Mouse (Mus musculus): ENCODE data around the gene Amer2. TPM values are rescaled to one million over a fixed set of nuclear protein-coding genes. Genes with fewer than 3 reads are reported as not detected.

The Amer2 gene
- total and polyA plus RNA-seq, 3 experiments, result 0.16 TPM; not detected in 2

DNA sequence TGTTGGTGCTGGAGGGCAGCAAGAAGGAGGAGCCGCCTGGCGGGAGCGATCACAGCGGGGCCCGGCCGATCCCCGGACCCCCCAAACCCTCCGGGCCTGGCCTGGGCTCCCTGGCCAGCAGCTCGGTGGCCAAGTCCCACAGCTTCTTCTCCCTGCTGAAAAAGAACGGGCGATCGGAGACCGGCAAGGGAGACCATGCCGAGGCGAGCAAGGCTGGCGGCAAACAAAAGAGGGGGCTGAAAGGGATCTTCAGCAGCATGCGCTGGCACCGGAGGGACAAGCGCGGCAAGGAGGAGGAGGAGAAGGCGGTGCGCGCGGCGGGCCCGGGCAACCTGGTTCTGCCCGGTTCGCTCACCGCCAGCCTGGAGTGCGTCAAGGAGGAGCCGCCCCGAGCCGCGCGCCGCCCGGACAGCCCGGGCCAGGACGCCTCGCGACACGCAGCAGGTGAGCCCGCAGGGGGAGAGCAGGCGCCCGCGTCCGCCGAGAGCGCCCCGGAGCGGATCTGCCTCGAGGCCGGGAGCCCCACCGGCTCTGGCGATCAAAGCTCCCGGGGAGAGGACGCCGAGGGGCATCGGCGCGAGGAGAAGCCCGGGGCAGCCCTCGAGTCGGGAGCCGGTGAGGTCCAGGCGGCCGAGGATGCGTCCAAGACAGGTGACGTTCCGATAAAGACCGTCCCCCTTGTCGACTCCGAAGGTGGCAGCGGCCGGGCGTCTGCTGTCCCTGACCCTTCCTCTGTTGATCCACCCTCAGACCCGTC is 5.7 kb downstream of the Amer2 start:
- Histone ChIP-seq H3K9me3 (replicated peaks) (peaks cover 6% of the 10 kb centered on the region), H3K4me3 (ENCODE audit: low read depth, low read length) (no peak overlapping the region), H3K27me3 (ENCODE audit: insufficient read depth, low read length) (no peaks in the 10 kb centered on the region; the same call in 1 of the 2 replicates), H3K36me3 (replicated peaks) (no peaks in the 10 kb centered on the region), H3K4me1 (ENCODE audit: insufficient read depth, low read depth, low read length) (no peaks in the 10 kb centered on the region)
- DNase-seq (ENCODE audit: low spot score) (no peak), ATAC-seq (ENCODE audit: extremely low read depth, insufficient number of reproducible peaks, low FRiP score, poor library complexity, severe bottlenecking) (no peak)
- TF ChIP-seq GATA2 (IDR thresholded peaks at IDR 0.05; ENCODE audit: borderline replicate concordance, low read depth, low read length) (no peak), TAL1 (conservative IDR thresholded peaks at IDR 0.05; ENCODE audit: low read depth, low read length) (no peak), GATA1 (IDR thresholded peaks at IDR 0.05; ENCODE audit: borderline replicate concordance, low read length) (no peak), POLR2AphosphoS5 (IDR thresholded peaks at IDR 0.05; ENCODE audit: insufficient replicate concordance, low read depth, low read length) (no peak), CTCF (IDR thresholded peaks at IDR 0.05; ENCODE audit: low read depth, low read length) (no peak)

DNA sequence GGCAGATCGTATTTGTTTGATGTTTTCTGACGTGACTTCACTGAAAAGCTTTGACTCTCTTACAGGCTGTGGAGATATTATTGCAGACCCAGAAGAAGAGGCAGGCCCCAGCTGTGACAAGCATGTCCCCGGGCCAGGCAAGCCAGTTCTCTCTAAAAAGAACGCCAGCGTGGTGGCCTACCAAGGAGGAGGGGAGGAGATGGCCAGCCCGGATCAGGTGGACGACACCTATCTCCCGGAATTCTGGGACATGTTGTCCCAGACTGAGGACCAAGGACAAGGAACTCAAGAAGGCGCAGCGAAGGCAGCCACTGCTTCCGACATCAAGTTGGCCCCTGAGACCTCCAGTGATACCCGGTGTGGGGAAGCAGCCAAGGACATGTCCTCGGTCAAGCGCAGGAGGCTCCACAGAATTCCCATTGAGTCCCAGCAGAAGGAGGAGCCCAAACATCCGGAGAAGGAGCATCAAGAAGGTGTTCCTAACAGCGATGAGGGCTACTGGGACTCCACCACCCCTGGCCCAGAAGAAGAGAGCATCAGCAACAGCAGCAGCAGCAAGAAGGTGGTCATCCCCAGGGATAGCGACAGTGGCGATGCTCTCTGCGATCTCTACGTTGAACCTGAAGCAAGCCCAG is 6.4 kb downstream of the Amer2 start:
- Histone ChIP-seq H3K9me3 (replicated peaks) (peaks cover 6% of the 10 kb centered on the region), H3K4me3 (ENCODE audit: low read depth, low read length) (no peak overlapping the region), H3K27me3 (ENCODE audit: insufficient read depth, low read length) (no peaks in the 10 kb centered on the region; the same call in 1 of the 2 replicates), H3K36me3 (replicated peaks) (no peaks in the 10 kb centered on the region), H3K4me1 (ENCODE audit: insufficient read depth, low read depth, low read length) (no peaks in the 10 kb centered on the region)
- ATAC-seq (ENCODE audit: extremely low read depth, insufficient number of reproducible peaks, low FRiP score, poor library complexity, severe bottlenecking) (no peak), DNase-seq (ENCODE audit: low spot score) (no peak)
- TF ChIP-seq GATA2 (IDR thresholded peaks at IDR 0.05; ENCODE audit: borderline replicate concordance, low read depth, low read length) (no peak), POLR2AphosphoS5 (IDR thresholded peaks at IDR 0.05; ENCODE audit: insufficient replicate concordance, low read depth, low read length) (no peak), GATA1 (IDR thresholded peaks at IDR 0.05; ENCODE audit: borderline replicate concordance, low read length) (no peak), CTCF (IDR thresholded peaks at IDR 0.05; ENCODE audit: low read depth, low read length) (no peak), TAL1 (conservative IDR thresholded peaks at IDR 0.05; ENCODE audit: low read depth, low read length) (no peak)

DNA sequence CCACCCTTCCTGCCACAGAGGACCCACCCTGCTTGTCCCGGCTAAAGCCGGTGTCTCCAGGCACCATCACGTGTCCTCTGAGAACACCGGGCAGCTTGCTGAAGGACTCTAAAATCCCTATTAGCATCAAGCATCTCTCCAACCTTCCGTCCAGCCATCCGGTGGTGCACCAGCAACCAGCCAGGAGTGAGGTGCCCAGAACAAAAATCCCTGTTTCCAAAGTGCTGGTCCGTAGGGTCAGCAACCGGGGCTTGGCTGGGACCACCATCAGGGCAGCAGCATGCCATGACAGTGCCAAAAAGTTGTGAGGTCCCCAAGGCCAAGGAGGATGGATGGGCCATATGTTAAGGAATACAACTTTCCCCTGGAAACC is 6.9 kb downstream of the Amer2 start:
- Histone ChIP-seq H3K27me3 (ENCODE audit: insufficient read depth, low read length) (no peaks in the 10 kb centered on the region; the same call in 1 of the 2 replicates), H3K4me1 (ENCODE audit: insufficient read depth, low read depth, low read length) (no peaks in the 10 kb centered on the region), H3K9me3 (replicated peaks) (peaks cover 6% of the 10 kb centered on the region), H3K36me3 (replicated peaks) (no peaks in the 10 kb centered on the region), H3K4me3 (ENCODE audit: low read depth, low read length) (no peak overlapping the region)
- ATAC-seq (ENCODE audit: extremely low read depth, insufficient number of reproducible peaks, low FRiP score, poor library complexity, severe bottlenecking) (no peak), DNase-seq (ENCODE audit: low spot score) (no peak)
- TF ChIP-seq GATA2 (IDR thresholded peaks at IDR 0.05; ENCODE audit: borderline replicate concordance, low read depth, low read length) (no peak), CTCF (IDR thresholded peaks at IDR 0.05; ENCODE audit: low read depth, low read length) (no peak), POLR2AphosphoS5 (IDR thresholded peaks at IDR 0.05; ENCODE audit: insufficient replicate concordance, low read depth, low read length) (no peak), TAL1 (conservative IDR thresholded peaks at IDR 0.05; ENCODE audit: low read depth, low read length) (no peak)

GRCm38 (mm10) chr14:60381671-60382070 is 8.6 kb downstream of the Amer2 start:
- Histone ChIP-seq H3K9me3 (replicated peaks) (peaks cover 6% of the 10 kb centered on the region), H3K4me1 (ENCODE audit: insufficient read depth, low read depth, low read length) (no peaks in the 10 kb centered on the region), H3K27me3 (ENCODE audit: insufficient read depth, low read length) (no peaks in the 10 kb centered on the region; the same call in 1 of the 2 replicates), H3K4me3 (ENCODE audit: low read depth, low read length) (no peak overlapping the region), H3K36me3 (replicated peaks) (no peaks in the 10 kb centered on the region)
- DNase-seq (ENCODE audit: low spot score) (no peak), ATAC-seq (ENCODE audit: extremely low read depth, insufficient number of reproducible peaks, low FRiP score, poor library complexity, severe bottlenecking) (no peak)
- TF ChIP-seq POLR2AphosphoS5 (IDR thresholded peaks at IDR 0.05; ENCODE audit: insufficient replicate concordance, low read depth, low read length) (no peak), CTCF (IDR thresholded peaks at IDR 0.05; ENCODE audit: low read depth, low read length) (no peak), GATA1 (IDR thresholded peaks at IDR 0.05; ENCODE audit: borderline replicate concordance, low read length) (no peak), TAL1 (conservative IDR thresholded peaks at IDR 0.05; ENCODE audit: low read depth, low read length) (no peak), GATA2 (IDR thresholded peaks at IDR 0.05; ENCODE audit: borderline replicate concordance, low read depth, low read length) (no peak)

DNA sequence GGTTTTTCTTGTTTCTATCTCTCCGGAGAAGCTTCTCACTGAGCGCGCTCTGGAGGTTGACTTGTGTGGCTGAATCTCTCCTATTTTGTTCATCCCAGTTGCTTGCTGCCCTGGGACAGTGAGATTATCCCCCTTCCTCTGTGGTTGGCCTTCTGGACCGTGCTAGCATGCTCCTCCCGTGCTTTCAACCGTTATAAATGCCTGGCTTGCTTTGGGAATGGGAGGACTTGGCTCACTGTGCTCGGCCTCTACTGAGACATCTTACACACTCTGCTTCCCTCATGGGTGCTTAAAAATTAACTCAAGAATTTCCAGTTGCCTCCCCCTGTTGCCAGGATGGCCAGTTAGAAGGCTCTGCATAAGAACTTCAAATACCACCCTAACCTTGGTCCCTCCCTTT is 10.8 kb downstream of the Amer2 start:
- Histone ChIP-seq H3K4me1 (ENCODE audit: insufficient read depth, low read depth, low read length) (no peaks in the 10 kb centered on the region), H3K4me3 (ENCODE audit: low read depth, low read length) (no peak overlapping the region), H3K36me3 (replicated peaks) (no peaks in the 10 kb centered on the region), H3K27me3 (ENCODE audit: insufficient read depth, low read length) (no peaks in the 10 kb centered on the region; the same call in 1 of the 2 replicates), H3K9me3 (replicated peaks) (peaks cover 2% of the 10 kb centered on the region)
- no peak for ATAC-seq (ENCODE audit: extremely low read depth, insufficient number of reproducible peaks, low FRiP score, poor library complexity, severe bottlenecking)
- no peak for TF ChIP-seq TAL1 (conservative IDR thresholded peaks at IDR 0.05; ENCODE audit: low read depth, low read length)
- no peak for TF ChIP-seq GATA1 (IDR thresholded peaks at IDR 0.05; ENCODE audit: borderline replicate concordance, low read length)
- no peak for TF ChIP-seq CTCF (IDR thresholded peaks at IDR 0.05; ENCODE audit: low read depth, low read length)
- TF ChIP-seq GATA2 (IDR thresholded peaks at IDR 0.05; ENCODE audit: borderline replicate concordance, low read depth, low read length), result no peak
- no peak for DNase-seq (ENCODE audit: low spot score)

DNA sequence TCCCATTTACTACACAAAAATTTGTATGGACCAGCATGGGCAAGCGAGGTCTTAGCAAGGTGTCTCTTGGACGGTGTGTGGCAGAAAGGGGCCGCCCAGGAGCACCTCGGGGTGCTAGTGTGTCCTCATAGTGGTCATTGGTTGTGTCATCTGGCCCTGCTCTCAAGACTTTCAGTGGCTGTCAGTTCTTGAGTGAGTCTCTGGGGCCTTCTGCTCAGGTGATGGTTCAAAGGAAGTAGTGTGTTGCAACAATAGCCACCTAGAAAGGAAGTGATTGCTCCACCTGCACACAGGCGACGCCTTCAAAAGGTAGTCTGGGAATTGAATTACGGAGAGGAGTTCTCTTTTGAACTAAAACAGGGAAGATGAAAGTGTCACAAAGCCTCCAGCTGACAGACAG is 11.2 kb downstream of the Amer2 start:
- TF ChIP-seq GATA2 (IDR thresholded peaks at IDR 0.05; ENCODE audit: borderline replicate concordance, low read depth, low read length) (no peak), POLR2AphosphoS5 (IDR thresholded peaks at IDR 0.05; ENCODE audit: insufficient replicate concordance, low read depth, low read length) (no peak), TAL1 (conservative IDR thresholded peaks at IDR 0.05; ENCODE audit: low read depth, low read length) (no peak), CTCF (IDR thresholded peaks at IDR 0.05; ENCODE audit: low read depth, low read length) (no peak), GATA1 (IDR thresholded peaks at IDR 0.05; ENCODE audit: borderline replicate concordance, low read length) (no peak)
- DNase-seq (ENCODE audit: low spot score), result no peak
- Histone ChIP-seq H3K36me3 (replicated peaks) (no peaks in the 10 kb centered on the region), H3K27me3 (ENCODE audit: insufficient read depth, low read length) (no peaks in the 10 kb centered on the region), H3K9me3 (replicated peaks) (no peaks in the 10 kb centered on the region), H3K4me3 (ENCODE audit: low read depth, low read length) (no peak overlapping the region), H3K4me1 (ENCODE audit: insufficient read depth, low read depth, low read length) (no peaks in the 10 kb centered on the region)
- ATAC-seq (ENCODE audit: extremely low read depth, insufficient number of reproducible peaks, low FRiP score, poor library complexity, severe bottlenecking), result no peak

All from G1E (cell line).